Mouse (Mus musculus): ENCODE data around the gene Rptn. TPM values are rescaled to one million over a fixed set of nuclear protein-coding genes. Genes with fewer than 3 reads are reported as not detected.

Gene Rptn
- total RNA-seq (2023): not detected in 2 replicates

GRCm38 (mm10) chr3:93393366-93393765 lies at the start of gene Rptn:
Rptn (plus strand) TSS chr3:93393699.

DNA sequence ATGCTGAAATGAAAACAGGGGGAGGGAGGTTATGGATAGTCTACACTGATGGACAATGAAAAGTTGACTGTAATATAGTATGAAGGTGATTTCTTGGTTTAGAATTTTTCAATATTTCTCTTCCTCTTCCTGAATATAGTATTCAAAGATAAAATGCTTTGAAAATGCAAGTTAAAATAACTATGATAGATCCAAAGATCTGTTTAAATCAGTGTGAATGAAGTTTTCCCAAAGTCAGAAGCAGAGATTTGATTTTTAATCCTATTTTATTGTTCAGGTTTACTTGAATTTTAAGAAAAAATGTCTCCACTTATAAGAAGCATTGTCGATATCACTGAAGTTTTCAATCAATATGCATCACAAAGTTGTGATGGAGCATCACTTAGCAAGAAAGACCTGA lies 48.5 kb downstream of the Rptn start, which contains the start of gene Tchh:
Gene Tchh (plus strand): TSS at position 301 of the 400 bp plus-strand sequence.

Other genes with a start within 250 kb of the Rptn start
- gene Crnn, start 248.9 kb upstream of the Rptn start, total RNA-seq (2023): not detected in 2 replicates
- gene Flg2, start 196.4 kb upstream of the Rptn start, total RNA-seq (2023): not detected in 2 replicates
- gene Flg, start 120.2 kb upstream of the Rptn start, total RNA-seq (2023): not detected in 2 replicates
- not detected in 2 replicates for gene Hrnr, start 74.0 kb upstream of the Rptn start, total RNA-seq (2023)
- 1.00 and 1.5 TPM in 2 replicates for gene Tchh, start 48.6 kb downstream of the Rptn start, total RNA-seq (2023)
- gene Tchhl1, start 75.1 kb downstream of the Rptn start, total RNA-seq (2023): not detected in 2 replicates
- gene S100a11, start 126.8 kb downstream of the Rptn start, total RNA-seq (2023): 2,944 and 4,056 TPM in 2 replicates
- 202 and 238 TPM in 2 replicates for gene S100a10, start 161.4 kb downstream of the Rptn start, total RNA-seq (2023)